Mouse (Mus musculus): ENCODE measurements at regions not wholly inside any gene's neighbourhood (a gene's known extent, or its start where the extent isn't known, plus 50 kb on each side); places are given as distances from the start of the nearest gene placed in this dataset.

DNA sequence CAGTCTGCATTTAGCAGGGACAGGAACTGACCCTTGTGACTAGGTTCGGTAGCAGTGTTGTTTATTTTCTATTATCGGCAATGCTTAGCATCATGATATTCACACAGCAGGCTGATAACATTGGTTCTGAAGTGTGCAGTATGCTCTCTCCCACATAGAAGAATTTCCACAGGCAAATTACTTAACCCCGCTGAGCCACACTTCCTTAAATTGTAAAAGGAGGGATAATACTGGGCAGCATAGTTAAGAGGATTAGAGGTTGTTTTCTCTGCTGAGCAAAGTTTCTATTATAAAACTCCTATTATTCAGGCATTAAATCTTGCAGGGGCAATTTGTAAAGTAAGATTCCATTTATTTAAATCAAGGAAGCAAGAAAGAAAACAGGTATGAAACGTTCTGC lies 489.4 kb upstream of the Arpp21 start:
- no peak for DNase-seq (ENCODE audit: low spot score in 2 of 2)

DNA sequence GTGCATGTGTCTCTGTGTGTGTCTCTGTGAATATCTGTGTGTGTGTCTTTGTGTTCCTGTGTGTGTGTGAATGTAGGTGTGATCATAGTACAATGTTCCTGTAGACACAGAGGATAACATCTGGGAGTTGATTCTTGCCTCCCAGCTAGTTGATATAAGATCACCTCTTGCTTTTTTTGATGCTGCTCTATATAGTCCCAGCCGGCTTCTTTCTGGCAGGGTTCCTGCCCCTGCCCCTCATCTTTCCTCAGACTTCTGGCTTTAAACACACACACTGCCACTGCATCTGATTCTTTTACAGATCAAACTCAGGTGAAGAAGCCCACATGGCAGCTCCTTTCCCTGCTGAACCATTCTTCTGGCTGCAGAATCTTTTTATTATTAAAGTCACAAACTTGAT lies 487.6 kb upstream of the Arpp21 start:
- DNase-seq (ENCODE audit: low spot score in 2 of 2) = no peak

DNA sequence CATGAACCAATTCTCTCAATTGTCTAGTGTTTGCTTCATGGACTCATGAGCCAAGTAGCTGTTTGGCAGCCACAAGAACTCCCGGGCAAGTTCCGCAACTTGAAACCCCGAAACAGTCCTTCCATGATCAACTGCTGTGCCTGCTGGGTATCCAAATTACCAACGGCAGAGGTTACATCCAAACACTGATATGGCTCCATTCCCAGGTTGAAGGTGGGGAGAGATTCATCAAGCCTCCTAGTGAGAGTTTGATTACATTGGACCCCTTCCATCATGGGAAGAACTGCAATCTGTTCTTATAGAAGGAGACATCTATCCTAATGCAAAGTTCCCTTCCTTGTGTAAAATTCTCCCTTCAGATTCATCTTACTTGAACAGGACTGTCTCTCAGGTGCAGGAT lies 486.8 kb upstream of the Arpp21 start:
- no peak for DNase-seq (ENCODE audit: low spot score in 2 of 2)

DNA sequence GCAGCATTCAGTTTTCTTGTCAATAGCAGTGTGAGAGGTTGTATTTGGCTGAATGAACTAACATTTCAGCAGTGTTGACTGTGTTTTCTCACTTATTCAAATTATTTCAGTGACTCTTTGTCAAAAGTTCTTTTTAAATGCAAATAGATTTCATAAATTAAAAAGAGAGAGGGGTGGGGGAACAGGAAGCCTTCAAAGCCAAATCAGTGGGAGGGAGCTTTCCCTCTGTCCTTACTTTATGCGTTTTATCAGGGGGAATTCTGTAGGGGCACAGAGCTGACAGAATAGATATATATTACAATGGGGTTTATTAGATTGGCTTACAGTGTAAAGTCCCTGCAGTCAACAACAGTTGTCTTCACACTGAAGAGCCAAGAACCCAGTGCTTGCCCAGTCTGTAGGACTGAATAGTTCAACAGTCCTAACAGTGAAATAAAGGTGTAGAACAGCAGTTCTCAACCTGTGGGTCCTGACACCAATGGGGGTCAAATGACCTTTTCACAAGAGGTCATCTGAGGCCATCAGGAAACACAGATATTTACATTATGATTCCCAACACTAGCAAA lies 479.5 kb upstream of the Arpp21 start:
- DNase-seq (ENCODE audit: low spot score in 2 of 2) = no peak

DNA sequence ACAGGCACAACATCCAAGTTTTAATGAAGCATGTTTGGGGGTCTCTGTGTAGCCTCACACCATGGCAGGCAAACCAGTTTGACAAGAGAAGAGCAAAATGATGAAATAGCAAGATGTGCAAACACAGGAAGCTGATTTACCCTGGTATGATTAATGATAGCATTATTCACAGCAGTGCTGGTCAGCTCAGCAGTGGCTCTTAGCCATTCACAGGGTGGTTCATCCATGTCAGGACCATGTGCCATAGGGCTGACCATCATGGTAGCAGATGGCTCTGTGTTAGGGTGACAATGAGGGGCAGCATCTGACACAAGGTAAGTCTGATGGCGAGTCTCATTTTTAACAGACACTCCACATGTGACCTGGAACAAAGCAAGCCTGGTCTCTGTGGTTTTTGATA lies 443.1 kb upstream of the Arpp21 start:
- DNase-seq (ENCODE audit: low spot score in 2 of 2) = no peak

DNA sequence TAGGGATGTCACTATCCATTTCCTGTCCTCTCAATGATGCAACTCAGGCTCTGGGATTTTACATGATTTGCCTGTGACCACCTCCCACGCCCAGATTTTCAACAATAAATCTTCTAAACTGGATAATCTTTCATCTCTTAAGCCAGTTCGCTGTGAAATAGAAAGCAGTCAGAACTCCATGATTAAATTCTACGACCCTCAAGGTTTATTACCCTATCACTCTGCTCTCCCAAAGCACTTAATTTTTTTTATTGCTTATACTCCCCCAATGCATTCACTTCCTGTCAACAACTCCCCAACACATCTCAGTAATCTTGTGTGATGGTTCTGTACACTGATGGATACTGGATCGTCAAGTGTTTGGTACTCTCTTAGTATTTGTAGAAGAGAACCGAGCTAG lies 439.5 kb upstream of the Arpp21 start:
- no peak for DNase-seq (ENCODE audit: low spot score in 2 of 2)
